Mouse (Mus musculus) spleen, postnatal 0 days (tissue): ENCODE results near the gene Ccdc69. TPM values are rescaled to one million over a fixed set of nuclear protein-coding genes. Genes with fewer than 3 reads are reported as not detected.

Experiments
- polyA plus RNA-seq: library from polyadenylated mRNA; unstranded; fragments of >200 nt; fragmentation: Nextera tagmentation; extraction: Ambion mirVana; gene quantifications from 2 replicates; pipeline ENCODE4 v1.2.1, GENCODE M21; 2015

Ccdc69 gene
- polyA plus RNA-seq = 3.0 and 4.3 TPM in 2 replicates

GRCm38 (mm10) chr11:55077331-55078231 is at the start of gene Ccdc69:
Gene Ccdc69 (minus strand): TSS chr11:55078131.

GRCm38 (mm10) chr11:55097463-55098188 is 19.7 kb upstream of the Ccdc69 start, which contains the start of gene Gm2a:
Gene Gm2a (plus strand): TSS chr11:55098115.

DNA sequence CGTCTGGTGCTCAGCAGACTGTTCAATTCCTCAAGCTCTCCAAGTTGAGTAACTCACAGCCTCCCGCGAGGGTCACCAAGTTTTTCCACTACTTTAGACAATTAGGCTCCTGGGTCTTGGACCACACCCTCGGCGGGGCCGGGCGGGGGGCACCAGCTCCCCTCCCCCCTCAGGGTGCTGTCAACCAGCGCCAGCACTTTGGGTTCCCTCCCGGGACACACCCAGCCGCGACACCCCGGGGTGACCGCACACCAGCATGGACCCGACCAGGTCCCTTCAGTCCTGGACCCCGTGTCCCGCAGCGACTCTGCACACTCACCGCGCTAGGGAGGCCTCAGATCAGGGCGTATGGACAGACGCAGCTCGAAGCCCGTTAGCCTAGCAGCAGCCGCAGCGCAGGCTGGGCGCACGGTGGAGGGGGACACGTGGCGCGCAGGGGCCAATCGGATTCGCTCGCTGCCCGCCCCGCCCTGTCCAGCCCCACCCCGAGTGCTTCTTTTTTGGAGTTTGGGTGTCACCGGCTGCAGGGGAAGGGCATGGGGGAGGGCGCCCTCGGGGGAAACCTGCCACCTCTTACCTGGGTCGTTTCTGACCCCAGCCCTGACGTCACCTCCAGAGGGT is 44.8 kb downstream of the Ccdc69 start, which contains the start of gene Anxa6:
Anxa6 (minus strand) TSS at position 406 of the 621 bp plus-strand sequence.

Other genes with a start within 250 kb of the Ccdc69 start
- gene Lyrm7, start 217.2 kb downstream of the Ccdc69 start, polyA plus RNA-seq = 3.5 and 3.6 TPM in 2 replicates
- gene Hint1, start 211.7 kb downstream of the Ccdc69 start, polyA plus RNA-seq = 619 and 686 TPM in 2 replicates
- gene Gpx3, start 175.7 kb downstream of the Ccdc69 start, polyA plus RNA-seq = 83.8 and 99.2 TPM in 2 replicates
- gene Tnip1, start 115.2 kb downstream of the Ccdc69 start, polyA plus RNA-seq = 10.4 and 13.2 TPM in 2 replicates
- gene Anxa6, start 44.7 kb downstream of the Ccdc69 start, polyA plus RNA-seq = 58.1 and 77.4 TPM in 2 replicates
- 29.0 and 40.6 TPM in 2 replicates for gene Gm2a, start 20.0 kb upstream of the Ccdc69 start, polyA plus RNA-seq
- 0.16 and 0.30 TPM in 2 replicates for gene Slc36a3, start 73.6 kb upstream of the Ccdc69 start, polyA plus RNA-seq
- 0.20 TPM in 1 of 2 replicates, not detected in the other for gene Slc36a2, start 106.9 kb upstream of the Ccdc69 start, polyA plus RNA-seq
- gene Slc36a1, start 126.2 kb upstream of the Ccdc69 start, polyA plus RNA-seq = 1.3 and 1.9 TPM in 2 replicates